ENCODE assay signal across 14 mouse cellular contexts in genomic region chr5:73409970-73410369, GRCm38 (mm10). TPM values are rescaled to one million over a fixed set of nuclear protein-coding genes. Genes with fewer than 3 reads are reported as not detected.
"Had no signal": no experiment of that assay in that cellular context is flagged by ENCODE, and none has a peak within 500 bp of the region (broad histone marks: within the 10 kb centered on the region; RNA-seq: fewer than 3 reads in every experiment).

No protein-coding gene starts in this region.

- DNase-seq: kidney, postnatal 10 days; kidney, postnatal 4 days; liver; liver, embryonic 13.5 days; liver, postnatal 0 days; lung, postnatal 14 days; retina, postnatal 1 day; right cerebral cortex, postnatal 4 days; spleen, adult 18-20 months; thymus, postnatal 36 days had no signal

RNA-seq across cellular contexts. Expression of gene Cwh43, which starts 4.1 kb away (rescaled TPM):
- total RNA-seq: megakaryocyte-erythroid progenitor cell, adult 5-6 weeks had no signal
- polyA plus RNA-seq: limb, embryonic 12.5 days; liver, embryonic 13.5 days; liver, postnatal 0 days; lung, embryonic 15.5 days; macrophage had no signal
